In the genomic region with DNA sequence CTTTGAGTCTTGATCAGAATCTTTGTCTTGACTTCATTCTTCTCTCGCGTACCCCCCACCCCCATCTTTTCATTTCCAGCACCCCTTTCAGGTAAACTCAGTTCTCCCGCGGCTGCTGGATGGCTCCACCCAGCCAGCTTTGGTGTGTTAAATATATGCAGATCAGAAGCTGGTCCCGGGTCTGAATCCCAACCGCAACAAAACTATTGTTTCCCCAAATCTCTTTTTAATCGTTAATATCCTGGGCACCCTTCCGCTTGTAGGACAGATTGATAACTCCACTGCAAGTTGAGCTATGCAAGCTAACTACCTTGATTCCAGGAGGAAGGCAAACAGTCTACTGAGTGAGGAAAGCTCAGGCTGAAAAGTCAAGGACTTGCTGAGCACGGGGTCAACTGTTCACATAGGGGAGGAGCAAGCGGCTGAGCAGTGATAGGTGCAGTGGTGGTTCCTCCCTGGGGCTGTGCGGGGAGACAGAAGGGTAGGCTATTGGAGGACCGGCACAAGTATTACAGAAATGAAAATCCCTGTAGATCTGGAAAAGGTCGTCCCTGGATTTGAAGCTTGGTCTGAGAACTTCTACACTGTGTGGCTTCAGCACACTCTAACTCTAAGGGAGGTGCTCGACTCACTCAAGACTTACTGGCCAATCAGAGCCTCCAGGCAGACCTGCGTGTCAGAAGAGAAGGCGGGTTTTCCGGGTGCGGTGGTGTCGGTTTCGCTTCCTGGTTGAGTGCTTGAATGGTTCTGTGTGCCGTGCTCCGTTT, we compare ENCODE assay signal across 8 mouse cellular contexts. TPM values are rescaled to one million over a fixed set of nuclear protein-coding genes. Genes with fewer than 3 reads are reported as not detected.
DNase-seq lines count a peak whose midpoint lies in the region; ATAC-seq and TF ChIP-seq lines count a peak whose summit lies in the region.

TSS of gene B230307C23Rik (plus strand) at position 700 of the 767 bp plus-strand sequence.

- H3K79me2 ChIP-seq in C2C12 (ENCODE audit: control insufficient read depth, insufficient read depth): peaks cover 40% of the 10 kb centered on the region
- peaks cover 7% of the 10 kb centered on the region; the same call in 1 of the 2 replicates for H3K79me2 ChIP-seq in liver, adult 2 months (ENCODE audit: control insufficient read depth, insufficient read depth, low read length)
- H3K79me2 ChIP-seq in myocyte (ENCODE audit: control insufficient read depth, insufficient read depth): peaks cover 12% of the 10 kb centered on the region

- peaks cover 2% of the 10 kb centered on the region for H3K36me3 ChIP-seq in C2C12 (ENCODE audit: control insufficient read depth, insufficient read depth)
- peaks cover 7% of the 10 kb centered on the region for H3K36me3 ChIP-seq in erythroblast, embryonic 14.5 days (ENCODE audit: control insufficient read depth)
- no peaks in the 10 kb centered on the region for H3K36me3 ChIP-seq in heart, embryonic 11.5 days (ENCODE audit: control insufficient read depth, insufficient read depth, low read length)
- peaks cover 9% of the 10 kb centered on the region for H3K36me3 ChIP-seq in kidney, embryonic 16.5 days (ENCODE audit: insufficient read depth, low read length)
- peaks cover 3% of the 10 kb centered on the region; the same call in 1 of the 2 replicates for H3K36me3 ChIP-seq in liver, adult 2 months (ENCODE audit: control insufficient read depth, insufficient read depth, low read length)
- H3K36me3 ChIP-seq in myocyte (ENCODE audit: control insufficient read depth, insufficient read depth): no peaks in the 10 kb centered on the region
- H3K36me3 ChIP-seq in splenic B cell, adult 2 months (ENCODE audit: control insufficient read depth, insufficient read depth, low read length, poor library complexity, severe bottlenecking): no peaks in the 10 kb centered on the region

- peak; percentile 97 for ATAC-seq in heart, embryonic 11.5 days (replicated peaks; ENCODE audit: insufficient number of reproducible peaks, low FRiP score, low TSS enrichment)
- ATAC-seq in kidney, embryonic 16.5 days (ENCODE audit: low FRiP score, low TSS enrichment): peak; percentile 99

- no peak for TF ChIP-seq CTCF in C2C12 (IDR thresholded peaks at IDR 0.05; ENCODE audit: control insufficient read depth, insufficient read depth, insufficient read length)
- TF ChIP-seq CTCF in brain, embryonic 14.5 days (IDR thresholded peaks at IDR 0.05; ENCODE audit: borderline replicate concordance, extremely low read depth, insufficient read depth, insufficient read length): no peak
- no peak for TF ChIP-seq CTCF in liver, adult 2 months (IDR thresholded peaks at IDR 0.05; ENCODE audit: low read depth, low read length)

- TF ChIP-seq POLR2A in brain, embryonic 14.5 days (IDR thresholded peaks at IDR 0.05; ENCODE audit: borderline replicate concordance, extremely low read depth, insufficient read depth, insufficient read length, poor library complexity, severe bottlenecking): no peak
- 0 out of 2 replicates have a peak, but pooled peaks have one; percentile 13 for TF ChIP-seq POLR2A in liver, adult 2 months (IDR thresholded peaks at IDR 0.05; ENCODE audit: extremely low read depth, insufficient read depth, low read length)
- peak; percentile 41 for TF ChIP-seq POLR2A in myocyte (IDR thresholded peaks at IDR 0.05; ENCODE audit: insufficient read length, low read depth)

- H3ac ChIP-seq in C2C12 (ENCODE audit: control insufficient read depth, insufficient read length, low read depth) (peak within 1 kb of the TSS; percentile 79), myocyte (ENCODE audit: control insufficient read depth, insufficient read length) (peak within 1 kb of the TSS; percentile 38)

- H3K9me3 ChIP-seq in erythroblast, embryonic 14.5 days (ENCODE audit: control insufficient read depth, low read length): no peaks in the 10 kb centered on the region
- no peaks in the 10 kb centered on the region for H3K9me3 ChIP-seq in heart, embryonic 11.5 days (replicated peaks; ENCODE audit: control insufficient read depth, low read length)
- peaks cover 11% of the 10 kb centered on the region for H3K9me3 ChIP-seq in kidney, embryonic 16.5 days (ENCODE audit: low read length)

- H3K4me2 ChIP-seq in heart, embryonic 11.5 days: peak within 1 kb of the TSS; percentile 69
- H3K4me2 ChIP-seq in kidney, embryonic 16.5 days (replicated peaks; ENCODE audit: low read depth, low read length): peak within 1 kb of the TSS; percentile 71
- peak within 1 kb of the TSS; percentile 94 for H3K4me2 ChIP-seq in myocyte (ENCODE audit: low read depth)

- no peaks in the 10 kb centered on the region for H3K27me3 ChIP-seq in C2C12 (ENCODE audit: control insufficient read depth, insufficient read depth, insufficient read length)
- no peaks in the 10 kb centered on the region for H3K27me3 ChIP-seq in erythroblast, embryonic 14.5 days (ENCODE audit: control insufficient read depth)
- no peaks in the 10 kb centered on the region for H3K27me3 ChIP-seq in heart, embryonic 11.5 days (ENCODE audit: control insufficient read depth, insufficient read depth, low read length)
- H3K27me3 ChIP-seq in kidney, embryonic 16.5 days (ENCODE audit: insufficient read depth, low read length): no peaks in the 10 kb centered on the region
- no peaks in the 10 kb centered on the region for H3K27me3 ChIP-seq in liver, adult 2 months (ENCODE audit: control insufficient read depth, insufficient read depth, low read length)
- H3K27me3 ChIP-seq in myocyte (ENCODE audit: control insufficient read depth, insufficient read depth, insufficient read length): no peaks in the 10 kb centered on the region
- no peaks in the 10 kb centered on the region for H3K27me3 ChIP-seq in splenic B cell, adult 2 months (ENCODE audit: control insufficient read depth, insufficient read depth, low read length, poor library complexity, severe bottlenecking)

- H3K79me3 ChIP-seq in C2C12 (ENCODE audit: low read depth): peaks cover 19% of the 10 kb centered on the region

- peaks cover 29% of the 10 kb centered on the region for H3K4me1 ChIP-seq in erythroblast, embryonic 14.5 days (ENCODE audit: control insufficient read depth)
- H3K4me1 ChIP-seq in heart, embryonic 11.5 days (ENCODE audit: control insufficient read depth, insufficient read depth, low read length): peaks cover 10% of the 10 kb centered on the region
- H3K4me1 ChIP-seq in kidney, embryonic 16.5 days (ENCODE audit: insufficient read depth, low read length): peaks cover 15% of the 10 kb centered on the region
- peaks cover 5% of the 10 kb centered on the region for H3K4me1 ChIP-seq in liver, adult 2 months (ENCODE audit: control insufficient read depth, insufficient read depth, low read length)

- peak; percentile 95 for DNase-seq in brain, embryonic 14.5 days (ENCODE audit: low read depth)
- DNase-seq in liver, adult 2 months (ENCODE audit: extremely low read depth, low read depth, low spot score): peak; percentile 93
- peak; percentile 93 for DNase-seq in splenic B cell, adult 2 months (ENCODE audit: low read depth, low spot score)

- WGBS in heart, embryonic 11.5 days (ENCODE audit: insufficient replicate concordance): 2% methylated on average over 22 of the region's 22 CpGs
- WGBS in kidney, embryonic 16.5 days: 1% methylated on average over 22 of the region's 22 CpGs
- under 1% methylated on average over 22 of the region's 22 CpGs for WGBS in liver, adult 2 months

- peak within 1 kb of the TSS; percentile 83 for H3K27ac ChIP-seq in heart, embryonic 11.5 days (ENCODE audit: low read depth, low read length)
- peak within 1 kb of the TSS; percentile 94 for H3K27ac ChIP-seq in kidney, embryonic 16.5 days (ENCODE audit: low read length)
- peak within 1 kb of the TSS; percentile 92 for H3K27ac ChIP-seq in liver, adult 2 months (replicated peaks; ENCODE audit: insufficient read depth, low read depth, low read length)

- peak within 1 kb of the TSS; percentile 33 for H3K4me3 ChIP-seq in C2C12 (ENCODE audit: insufficient read depth, poor library complexity, severe bottlenecking)
- H3K4me3 ChIP-seq in erythroblast, embryonic 14.5 days (replicated peaks): peak within 1 kb of the TSS; percentile 65
- peak within 1 kb of the TSS; percentile 60 for H3K4me3 ChIP-seq in heart, embryonic 11.5 days (ENCODE audit: low read depth, low read length)
- peak within 1 kb of the TSS; percentile 67 for H3K4me3 ChIP-seq in kidney, embryonic 16.5 days (ENCODE audit: low read length)
- H3K4me3 ChIP-seq in liver, adult 2 months (ENCODE audit: insufficient read depth, low read depth, low read length): peak within 1 kb of the TSS; percentile 69
- peak within 1 kb of the TSS; percentile 41 for H3K4me3 ChIP-seq in myocyte

- H3K9ac ChIP-seq in heart, embryonic 11.5 days (ENCODE audit: low read depth, low read length): peak within 1 kb of the TSS; percentile 72
- H3K9ac ChIP-seq in kidney, embryonic 16.5 days (replicated peaks; ENCODE audit: low read length): peak within 1 kb of the TSS; percentile 75
- peak within 1 kb of the TSS; percentile 60 for H3K9ac ChIP-seq in liver, adult 2 months (ENCODE audit: low read depth, low read length)

TF ChIP-seq in C2C12, 6 proteins besides CTCF, POLR2A, EP300 and RAD21:
- no peak for TF ChIP-seq CEBPB (IDR thresholded peaks at IDR 0.05; ENCODE audit: low read depth)
- TF ChIP-seq MYOD1 (IDR thresholded peaks at IDR 0.05; ENCODE audit: control insufficient read depth, insufficient read length, low read depth): no peak
- TF ChIP-seq MYOG (IDR thresholded peaks at IDR 0.05; ENCODE audit: control insufficient read depth, extremely low read depth, insufficient read length): no peak
- TF ChIP-seq FOSL1 (IDR thresholded peaks at IDR 0.05; ENCODE audit: insufficient read depth, low read length, poor library complexity, severe bottlenecking): no peak
- TF ChIP-seq MAX (IDR thresholded peaks at IDR 0.05): no peak
- no peak for TF ChIP-seq USF1 (IDR thresholded peaks at IDR 0.05; ENCODE audit: low read depth)

TF ChIP-seq in myocyte, 11 proteins besides CTCF, POLR2A, EP300 and RAD21:
- TF ChIP-seq E2F4 (IDR thresholded peaks at IDR 0.05; ENCODE audit: insufficient read depth): no peak
- peak; percentile 32 for TF ChIP-seq POLR2AphosphoS2 (IDR thresholded peaks at IDR 0.05; ENCODE audit: insufficient read length, low read depth)

RNA-seq across cellular contexts. Expression of gene B230307C23Rik, which starts in this region (rescaled TPM):
- polyA plus RNA-seq in C2C12 (2012; fragmentation: generic; extraction: Trizol) (5.2 TPM), myocyte (2012; fragmentation: generic; extraction: Trizol) (3.0 TPM)
- 14.7 and 15.4 TPM in 2 replicates for polyA plus RNA-seq in brain, embryonic 14.5 days (2012; rRNA removed)
- polyA plus RNA-seq in erythroblast, embryonic 14.5 days (2012): 0.04 TPM in 1 of 2 replicates, not detected in the other
- 14.8 and 24.6 TPM in 2 replicates for polyA plus RNA-seq in heart, embryonic 11.5 days (2014; fragmentation: Nextera tagmentation; extraction: Ambion mirVana)
- polyA plus RNA-seq in kidney, embryonic 16.5 days (2015; fragmentation: Nextera tagmentation; extraction: Ambion mirVana): 28.2 and 28.5 TPM in 2 replicates
- total RNA-seq in liver, adult 2 months (2014; rRNA removed): 7.8 and 8.0 TPM in 2 replicates
- polyA plus RNA-seq in liver, adult 2 months (2012; rRNA removed): 3.9 and 5.4 TPM in 2 replicates

Comparison
In these comparisons a context has a peak if more than half of its experiments do, and no peak if none do; other contexts are left out.
1. Peak in every context shown above with its lines: DNase-seq, ATAC-seq, H3K4me3 ChIP-seq and H3K27ac ChIP-seq.